Mouse (Mus musculus) forebrain, embryonic 14.5 days (tissue): Measurements from ENCODE around the gene Col5a2. TPM values are rescaled to one million over a fixed set of nuclear protein-coding genes. Genes with fewer than 3 reads are reported as not detected.

Source experiments
- ATAC-seq: fragments of 200-750 bp; cut with Nextera tagmentation; 2 replicates; pipeline ENCODE4 v1.8.0; 2017; ENCODE audit warnings: mild to moderate bottlenecking, moderate library complexity
- DNase-seq: peaks from one replicate; pipeline ENCODE4 v3.0.0-alpha.2; 2015; ENCODE audit warnings: low spot score
- H3K27ac ChIP-seq: fragments of 300-500 bp; sonication (generic); 2 replicates; pipeline ENCODE4 v1.5.1; 2014; ENCODE audit warnings: low read depth, mild to moderate bottlenecking, control low read depth, low read length, moderate library complexity
- H3K27me3 ChIP-seq: fragments of 300-500 bp; sonication (generic); replicated peaks from 2 replicates; pipeline ENCODE4 v1.6.1; 2014; ENCODE audit warnings: low read length, control low read depth, mixed read lengths; ENCODE audit not compliant: control insufficient read depth, insufficient read depth
- H3K36me3 ChIP-seq: fragments of 300-500 bp; sonication (generic); 2 replicates; pipeline ENCODE4 v1.6.1; 2014; ENCODE audit warnings: low read length, control low read depth; ENCODE audit not compliant: control insufficient read depth, insufficient read depth
- H3K4me1 ChIP-seq: fragments of 300-500 bp; sonication (generic); 2 replicates; pipeline ENCODE4 v1.6.1; 2014; ENCODE audit warnings: antibody characterized with exemption, low read length, control low read depth; ENCODE audit not compliant: control insufficient read depth, insufficient read depth
- H3K4me2 ChIP-seq: fragments of 300-500 bp; sonication (generic); 2 replicates; pipeline ENCODE4 v1.6.1; 2014; ENCODE audit warnings: mild to moderate bottlenecking, control low read depth, low read length
- H3K4me3 ChIP-seq: fragments of 300-500 bp; sonication (generic); 2 replicates; pipeline ENCODE4 v1.5.1; 2014; ENCODE audit warnings: low read depth, low read length, control low read depth
- H3K9ac ChIP-seq: fragments of 300-500 bp; sonication (generic); 2 replicates; pipeline ENCODE4 v1.6.1; 2014; ENCODE audit warnings: mild to moderate bottlenecking, low read length, control low read depth, moderate library complexity
- H3K9me3 ChIP-seq: fragments of 300-500 bp; sonication (generic); replicated peaks from 2 replicates; pipeline ENCODE4 v1.6.1; 2016; ENCODE audit warnings: low read length, control low read depth, mixed read lengths; ENCODE audit not compliant: control insufficient read depth
- WGBS: fragments of 180-500 bp; shearing (Covaris S2); extraction: QIAGEN DNeasy Blood & Tissue Kit; methylation state at CpG from one replicate; pipeline ENCODE4 v1.1.7; 2014; 5-methylcytosine and 5-hydroxymethylcytosine counted together
- polyA plus RNA-seq: library from polyadenylated mRNA; unstranded; fragments of >200 nt; fragmentation: Nextera tagmentation; extraction: Ambion mirVana; gene quantifications from 2 replicates; pipeline ENCODE4 v1.2.1, GENCODE M21; 2014

Col5a2 gene
- polyA plus RNA-seq, 1 experiment from 2014 or later: 7.5 TPM

- Histone ChIP-seq H3K4me2 (peak overlapping the region; percentile 58), H3K9me3 (no peaks in the 10 kb centered on the region), H3K9ac (peak overlapping the region; percentile 56; the same call in 1 of the 2 replicates), H3K36me3 (no peaks in the 10 kb centered on the region), H3K27me3 (no peaks in the 10 kb centered on the region), H3K4me3 (peak overlapping the region; percentile 27), H3K27ac (no peak overlapping the region), H3K4me1 (no peaks in the 10 kb centered on the region; the same call in 1 of the 2 replicates)
- 53% methylated on average over 6 of the region's 6 CpGs for WGBS
- ATAC-seq (no peak), DNase-seq (peak; percentile 4)
Observed at GRCm38 (mm10) chr1:45501437-45501836, 1.6 kb downstream of the Col5a2 start.

GRCm38 (mm10) chr1:45500456-45500855, 2.6 kb downstream of the Col5a2 start:
- WGBS: 89% methylated on average over 6 of the region's 6 CpGs
- Histone ChIP-seq H3K9me3 (no peaks in the 10 kb centered on the region), H3K27ac (no peak overlapping the region), H3K36me3 (no peaks in the 10 kb centered on the region), H3K4me3 (no peak overlapping the region), H3K27me3 (no peaks in the 10 kb centered on the region), H3K4me2 (no peak overlapping the region), H3K4me1 (no peaks in the 10 kb centered on the region; the same call in 1 of the 2 replicates), H3K9ac (no peak overlapping the region)
- ATAC-seq (no peak), DNase-seq (no peak)

GRCm38 (mm10) chr1:45495025-45495424, 8.1 kb downstream of the Col5a2 start:
- 92% methylated on average over 2 of the region's 2 CpGs for WGBS
- no peak for DNase-seq
- no peaks in the 10 kb centered on the region for H3K4me1 ChIP-seq

GRCm38 (mm10) chr1:45492130-45492723, 10.9 kb downstream of the Col5a2 start:
- no peak overlapping the region for H3K4me2 ChIP-seq
- DNase-seq: no peak
- no peak overlapping the region for H3K27ac ChIP-seq
- no peaks in the 10 kb centered on the region for H3K36me3 ChIP-seq
- H3K9ac ChIP-seq: no peak overlapping the region
- H3K9me3 ChIP-seq: no peaks in the 10 kb centered on the region
- H3K4me1 ChIP-seq: no peaks in the 10 kb centered on the region
- H3K4me3 ChIP-seq: no peak overlapping the region
- no peaks in the 10 kb centered on the region for H3K27me3 ChIP-seq
- WGBS: 83% methylated on average over 4 of the region's 4 CpGs
- ATAC-seq: no peak

More at GRCm38 (mm10) chr1:45495025-45495424, 8.1 kb downstream of the Col5a2 start:
- ATAC-seq: no peak
- Histone ChIP-seq H3K4me3 (no peak overlapping the region), H3K36me3 (no peaks in the 10 kb centered on the region), H3K27ac (no peak overlapping the region), H3K9me3 (no peaks in the 10 kb centered on the region), H3K27me3 (no peaks in the 10 kb centered on the region), H3K4me2 (no peak overlapping the region), H3K9ac (no peak overlapping the region)

GRCm38 (mm10) chr1:45490451-45490850, 12.6 kb downstream of the Col5a2 start:
- Histone ChIP-seq H3K27me3 (no peaks in the 10 kb centered on the region), H3K4me2 (no peak overlapping the region), H3K27ac (no peak overlapping the region), H3K9ac (no peak overlapping the region), H3K4me3 (no peak overlapping the region), H3K36me3 (no peaks in the 10 kb centered on the region), H3K9me3 (no peaks in the 10 kb centered on the region), H3K4me1 (no peaks in the 10 kb centered on the region)
- DNase-seq (no peak), ATAC-seq (no peak)
- WGBS: 54% methylated on average over 1 of the region's 1 CpGs

GRCm38 (mm10) chr1:45488291-45488690, 14.8 kb downstream of the Col5a2 start:
- Histone ChIP-seq H3K27ac (no peak overlapping the region), H3K36me3 (no peaks in the 10 kb centered on the region), H3K9me3 (no peaks in the 10 kb centered on the region), H3K4me3 (no peak overlapping the region), H3K4me1 (no peaks in the 10 kb centered on the region), H3K9ac (no peak overlapping the region), H3K4me2 (no peak overlapping the region), H3K27me3 (no peaks in the 10 kb centered on the region)
- ATAC-seq (no peak), DNase-seq (no peak)
- WGBS: 89% methylated on average over 1 of the region's 1 CpGs

- Histone ChIP-seq H3K27me3 (no peaks in the 10 kb centered on the region), H3K4me2 (no peak overlapping the region), H3K4me1 (no peaks in the 10 kb centered on the region), H3K36me3 (no peaks in the 10 kb centered on the region), H3K27ac (no peak overlapping the region), H3K9ac (no peak overlapping the region), H3K4me3 (no peak overlapping the region), H3K9me3 (no peaks in the 10 kb centered on the region)
- DNase-seq (no peak), ATAC-seq (no peak)
- 98% methylated on average over 4 of the region's 4 CpGs for WGBS
Observed at GRCm38 (mm10) chr1:45483001-45483400, 20.1 kb downstream of the Col5a2 start.

- H3K4me1 ChIP-seq: no peaks in the 10 kb centered on the region
- 92% methylated on average over 1 of the region's 1 CpGs for WGBS
- ATAC-seq: no peak
Observed at GRCm38 (mm10) chr1:45481876-45482275, 21.2 kb downstream of the Col5a2 start.

GRCm38 (mm10) chr1:45479087-45479486, 24.0 kb downstream of the Col5a2 start:
- ATAC-seq (no peak), DNase-seq (no peak)
- Histone ChIP-seq H3K9me3 (no peaks in the 10 kb centered on the region), H3K9ac (no peak overlapping the region), H3K36me3 (no peaks in the 10 kb centered on the region), H3K27me3 (no peaks in the 10 kb centered on the region), H3K27ac (no peak overlapping the region), H3K4me3 (no peak overlapping the region), H3K4me2 (no peak overlapping the region), H3K4me1 (no peaks in the 10 kb centered on the region)

More at GRCm38 (mm10) chr1:45481876-45482275, 21.2 kb downstream of the Col5a2 start:
- Histone ChIP-seq H3K36me3 (no peaks in the 10 kb centered on the region), H3K4me2 (no peak overlapping the region), H3K4me3 (no peak overlapping the region), H3K27me3 (no peaks in the 10 kb centered on the region), H3K9ac (no peak overlapping the region), H3K9me3 (no peaks in the 10 kb centered on the region), H3K27ac (no peak overlapping the region)
- DNase-seq: no peak
